Mouse (Mus musculus) cerebellum, postnatal 25 days (tissue): ENCODE results near the gene Tbce.
"Not testable (repeated sequence)": the region's sequence is repeated elsewhere in the genome, so short reads cannot be mapped to it uniquely, and the experiment has no call there.

Experiments used
- DNase-seq, 2 experiments: peaks; one replicate each; pipeline ENCODE4 v3.0.0; 2021; ENCODE audit warnings: mixed read lengths in 2 of 2

Tbce gene

GRCm38 (mm10) chr13:14033309-14034072 is 5.9 kb downstream of the Tbce start:
- no peak for DNase-seq

DNA sequence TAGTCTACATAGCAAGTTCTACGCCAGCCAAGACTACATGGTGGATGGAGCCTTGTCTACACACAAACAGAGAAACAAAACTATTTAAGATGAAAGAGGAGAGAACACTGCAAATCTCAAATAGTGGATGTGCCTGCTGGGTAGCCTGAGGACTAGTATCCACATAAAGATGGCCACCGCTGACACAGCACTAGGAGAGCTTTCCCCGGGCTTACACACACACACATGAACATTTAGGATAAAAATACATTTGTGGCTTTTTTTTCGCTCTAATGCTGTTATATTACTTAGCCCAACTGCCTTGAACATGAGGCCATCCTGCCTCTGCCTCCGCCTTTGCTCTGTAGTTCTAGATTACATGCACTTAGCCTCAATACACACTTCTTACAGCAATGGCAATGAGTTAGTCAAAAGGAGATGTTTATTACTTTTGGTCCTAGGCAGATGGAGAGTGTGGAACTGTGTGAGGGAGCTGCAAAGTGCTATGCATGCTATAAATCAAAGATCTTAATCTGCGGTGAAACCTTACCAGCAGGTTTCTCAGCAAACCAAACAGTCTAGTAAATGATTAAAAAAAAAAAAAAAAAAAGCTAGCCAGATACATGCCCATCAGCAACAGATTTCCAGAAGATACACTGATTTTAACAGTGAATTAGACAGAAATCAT is 13.2 kb downstream of the Tbce start:
- no peak for DNase-seq

GRCm38 (mm10) chr13:14025554-14025953 is 13.9 kb downstream of the Tbce start:
- no peak for DNase-seq

DNA sequence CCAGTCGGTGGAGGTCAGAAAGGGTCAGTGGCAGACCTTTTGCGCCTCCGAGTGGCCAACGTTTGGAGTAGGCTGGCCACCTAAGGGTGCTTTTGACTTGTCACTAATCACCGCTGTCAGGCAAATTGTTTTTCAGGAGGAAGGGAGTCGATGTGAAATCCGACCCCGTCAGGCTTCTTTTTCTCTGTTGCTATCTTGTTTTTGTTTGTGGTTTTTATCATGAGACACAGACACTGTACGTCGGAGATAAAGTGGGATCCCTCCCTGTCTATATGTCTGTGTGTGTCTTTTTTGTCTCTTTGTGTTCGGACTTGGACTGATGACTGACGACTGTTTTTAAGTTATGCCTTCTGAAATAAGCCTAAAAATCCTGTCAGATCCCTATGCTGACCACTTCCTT is 18.0 kb downstream of the Tbce start:
- DNase-seq = not testable (repeated sequence)

GRCm38 (mm10) chr13:14018852-14019251 is 20.6 kb downstream of the Tbce start:
- no peak for DNase-seq

GRCm38 (mm10) chr13:14018283-14018682 is 21.2 kb downstream of the Tbce start:
- DNase-seq = no peak

DNA sequence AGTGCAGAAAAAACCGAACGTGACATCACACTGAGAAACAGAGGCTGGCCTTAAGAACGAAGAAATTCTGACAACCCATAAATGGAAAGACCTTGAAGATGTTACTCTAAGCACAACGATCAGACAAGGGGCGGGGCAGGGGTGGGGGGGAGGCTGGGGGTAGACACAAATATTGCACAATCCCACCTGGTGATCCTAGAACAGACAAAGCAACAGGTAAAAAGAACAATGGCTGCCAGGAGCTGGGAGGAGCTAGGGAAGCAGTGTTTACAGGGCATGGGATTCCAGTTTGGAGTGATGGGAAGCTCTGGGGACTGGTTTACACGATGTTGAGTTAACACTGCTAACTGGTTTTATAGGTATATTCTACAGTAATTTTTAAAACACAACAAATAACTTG is 23.8 kb downstream of the Tbce start:
- no peak for DNase-seq

- peak; percentile 47 to 71 for DNase-seq
Observed at GRCm38 (mm10) chr13:14014540-14014939, 24.9 kb downstream of the Tbce start.

- peak; percentile 43 to 50 for DNase-seq
Observed at GRCm38 (mm10) chr13:14014001-14014400, 25.4 kb downstream of the Tbce start.

GRCm38 (mm10) chr13:14011454-14011995 is 27.9 kb downstream of the Tbce start:
- DNase-seq = no peak

DNA sequence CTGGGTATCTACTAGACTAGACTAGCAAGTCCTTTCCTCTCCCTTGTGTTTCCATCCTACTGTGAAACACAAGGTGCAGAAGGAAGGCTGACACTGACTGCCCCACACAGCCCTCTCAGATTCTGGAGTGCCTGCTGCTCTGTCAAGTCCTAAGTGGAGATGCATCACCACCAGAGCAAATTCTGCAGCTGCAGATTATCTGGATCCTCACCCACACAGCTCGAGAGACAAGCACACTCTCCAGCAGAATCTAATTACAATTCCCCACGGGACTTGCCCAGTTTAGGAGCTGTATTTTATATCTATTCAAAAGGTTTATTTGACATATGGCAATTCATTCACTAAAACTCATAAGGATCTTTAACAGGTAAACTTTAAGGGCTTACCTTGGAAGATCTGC is 33.4 kb downstream of the Tbce start:
- DNase-seq = no peak

DNA sequence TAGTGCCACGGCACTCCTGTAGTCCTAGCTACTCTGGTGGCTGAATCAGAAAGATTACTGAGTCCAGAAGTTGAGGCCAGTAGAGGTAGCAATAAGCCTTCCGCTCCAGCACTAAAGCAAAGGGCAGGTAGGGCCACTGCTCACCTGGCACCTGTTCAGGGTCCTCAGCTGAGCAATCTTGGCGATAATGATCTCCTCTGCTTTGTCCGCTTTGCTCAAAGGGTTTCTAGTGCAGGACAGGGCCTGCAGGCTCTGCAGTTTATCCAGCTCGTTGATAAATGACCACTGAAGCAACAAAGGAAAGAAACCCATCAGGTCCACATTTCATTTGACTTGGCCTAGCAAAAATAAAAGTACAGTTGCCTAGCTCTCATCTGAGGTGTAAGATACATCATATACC is 34.4 kb downstream of the Tbce start:
- no peak for DNase-seq

GRCm38 (mm10) chr13:14004086-14004485 is 35.4 kb downstream of the Tbce start:
- DNase-seq = no peak

DNA sequence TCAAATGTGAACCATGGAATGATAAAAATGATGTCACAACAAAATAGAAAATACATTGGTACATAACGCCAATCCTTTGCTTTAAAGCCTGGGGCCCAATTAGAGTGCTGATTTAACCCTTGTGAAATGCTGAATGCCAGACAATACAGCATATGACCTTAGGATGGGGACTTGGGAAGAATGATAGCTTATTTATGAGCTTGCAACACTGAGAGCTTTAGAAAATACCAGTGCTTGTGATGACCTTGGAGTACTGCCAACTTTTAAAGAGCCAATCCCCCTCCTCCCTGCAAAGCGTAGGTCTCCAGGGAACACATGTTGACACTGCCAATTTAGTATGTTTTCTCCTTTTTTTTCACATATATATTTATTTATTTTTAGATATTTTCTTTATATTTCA is 36.7 kb downstream of the Tbce start:
- no peak for DNase-seq

- no peak for DNase-seq
Observed at GRCm38 (mm10) chr13:13997476-13997875, 42.0 kb downstream of the Tbce start.

DNA sequence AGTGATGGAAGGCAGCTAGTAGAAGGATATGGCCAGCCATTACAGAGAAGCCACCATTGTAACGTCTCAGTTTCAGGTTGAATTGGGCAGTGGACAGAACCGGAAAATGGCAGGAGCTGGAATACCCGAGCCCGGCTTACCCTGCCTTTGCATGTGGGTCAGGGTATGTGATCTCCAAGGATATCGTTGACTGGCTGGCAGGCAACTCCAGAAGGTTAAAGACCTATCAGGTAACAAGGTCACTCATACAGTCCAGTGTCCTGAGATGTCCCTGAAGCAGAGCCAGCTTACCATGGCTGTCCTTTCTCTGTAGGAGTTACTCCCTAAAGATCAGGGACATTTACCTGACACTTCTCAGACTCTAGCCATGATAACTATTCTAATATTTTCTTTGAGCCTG is 44.4 kb downstream of the Tbce start:
- no peak for DNase-seq

DNA sequence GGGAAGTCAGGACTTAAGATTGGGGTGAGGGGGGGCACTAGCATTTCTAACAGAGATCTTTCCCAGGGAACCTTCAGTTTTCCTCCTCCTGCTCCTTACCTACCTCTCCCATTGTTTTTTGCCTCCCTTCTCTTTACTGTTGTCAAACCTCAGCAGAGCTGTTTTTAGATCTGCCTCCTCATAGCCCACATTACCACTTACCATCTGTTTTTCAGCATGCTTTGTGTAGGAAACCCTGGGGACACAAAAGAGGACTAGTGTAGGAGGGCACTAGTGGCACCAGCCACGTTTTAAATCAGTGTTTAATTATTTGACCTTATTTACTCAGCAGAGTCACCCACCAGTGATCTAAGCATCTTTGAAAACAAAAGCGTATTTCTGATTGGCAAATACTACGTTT is 46.4 kb downstream of the Tbce start:
- DNase-seq = no peak

DNA sequence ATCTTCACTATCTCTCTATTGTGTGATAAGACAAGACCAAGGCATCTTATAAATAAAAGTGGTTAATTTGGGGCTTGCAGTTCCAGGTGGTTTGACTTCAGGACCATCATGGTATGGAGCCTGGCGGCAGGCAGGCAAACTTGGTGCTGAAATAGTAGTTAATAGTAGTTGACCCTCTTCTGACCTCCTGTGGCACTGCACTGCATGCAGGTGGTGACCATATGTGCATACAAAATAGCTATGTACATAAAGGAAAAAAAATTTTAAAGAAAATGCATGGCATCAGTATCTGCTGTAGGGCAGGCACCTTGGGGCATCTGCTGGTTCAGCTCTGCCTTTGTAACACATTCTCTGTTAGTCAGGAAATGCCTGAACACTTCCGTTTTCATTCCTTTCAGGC is 49.0 kb downstream of the Tbce start:
- DNase-seq = no peak

DNA sequence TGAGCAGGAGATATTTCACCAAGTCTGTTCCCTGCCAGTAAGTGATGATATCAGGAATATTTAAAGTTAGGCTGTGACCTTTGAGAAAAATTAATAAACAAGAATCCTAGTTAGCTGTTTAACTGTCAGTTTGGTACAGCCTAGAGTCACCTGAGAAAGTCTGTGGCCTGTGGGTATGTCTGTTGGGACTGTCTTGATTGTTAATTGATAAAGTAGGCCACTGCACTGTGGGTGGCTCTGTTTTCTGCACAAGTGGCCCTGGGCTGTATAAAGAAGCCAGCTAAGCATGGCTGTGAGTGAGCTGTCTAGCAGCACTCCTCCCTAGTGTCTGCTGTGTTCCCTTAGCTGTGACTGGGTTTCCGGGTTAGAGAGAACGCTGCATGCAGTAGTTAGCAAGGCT is 50.3 kb downstream of the Tbce start:
- peak in 1 of 2 experiments; percentile 17 for DNase-seq

DNA sequence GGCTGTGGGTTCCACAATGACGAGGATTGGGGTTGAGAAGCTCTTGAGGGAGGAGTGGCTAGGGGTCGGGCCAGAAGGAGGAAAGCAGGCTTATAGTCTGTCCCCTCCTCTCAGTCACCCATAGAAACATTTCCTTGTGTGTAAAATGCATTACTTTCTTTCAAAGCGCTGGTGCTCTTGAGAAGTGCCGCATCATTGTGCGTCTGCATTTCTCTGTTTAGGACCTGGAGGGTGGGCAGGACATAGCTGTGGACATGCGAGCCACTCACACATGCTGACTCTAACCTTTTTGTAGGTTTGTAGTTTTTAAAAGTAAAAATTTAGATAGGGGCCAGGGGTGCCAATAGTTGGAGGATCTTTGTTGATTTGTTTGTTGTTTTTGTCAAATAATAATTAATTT is 55.9 kb downstream of the Tbce start:
- DNase-seq = no peak

DNA sequence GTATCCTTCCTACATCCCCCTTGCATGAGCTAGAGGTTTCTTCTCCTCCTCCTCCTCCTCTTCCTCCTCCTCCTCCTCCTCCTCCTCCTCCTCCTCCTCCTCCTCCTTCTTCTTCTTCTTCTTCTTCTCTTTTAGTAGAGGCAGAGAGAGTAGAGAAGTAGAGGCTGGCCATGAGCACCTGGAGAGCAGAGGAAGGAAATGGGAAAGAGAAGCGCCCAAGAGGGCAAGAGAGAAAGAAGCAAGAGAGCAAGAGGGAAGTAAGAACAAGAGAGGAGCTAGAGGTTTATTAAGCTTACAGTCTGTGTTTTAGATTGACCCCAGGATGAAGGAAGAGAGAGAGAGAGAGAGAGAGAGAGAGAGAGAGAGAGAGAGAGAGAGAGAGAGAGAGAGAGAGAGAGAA is 57.6 kb downstream of the Tbce start:
- not testable (repeated sequence) for DNase-seq

DNA sequence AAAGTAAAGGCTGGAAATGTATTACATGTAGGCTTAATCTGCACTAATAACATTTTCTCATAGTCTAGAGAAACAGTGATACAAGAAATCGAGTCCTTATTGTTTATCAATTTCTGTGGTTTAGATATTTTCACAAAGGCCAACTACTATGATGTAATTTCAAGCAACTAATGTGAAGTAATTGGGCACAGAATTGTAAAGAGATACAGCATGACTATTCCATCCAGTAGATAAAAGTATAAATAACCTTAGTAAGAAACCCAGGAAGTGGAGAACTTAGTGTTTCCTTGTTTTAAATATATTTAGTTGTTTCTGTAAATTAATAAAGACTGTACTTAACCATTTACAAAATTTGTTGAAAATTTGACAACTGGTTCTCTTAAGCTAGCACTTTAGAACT is 69.6 kb downstream of the Tbce start:
- DNase-seq = no peak

- no peak for DNase-seq
Observed at GRCm38 (mm10) chr13:13968629-13969111, 70.8 kb downstream of the Tbce start.

- no peak for DNase-seq
Observed at GRCm38 (mm10) chr13:13966172-13966571, 73.3 kb downstream of the Tbce start.
